Mouse (Mus musculus) brain, embryonic 14.5 days (tissue): ENCODE data around the gene Edn2.

ENCODE experiments used
- CTCF ChIP-seq: fragments of 200-500 bp; IDR thresholded peaks from 2 replicates; pipeline ENCODE4 v1.5.1; 2012; ENCODE audit warnings: inconsistent platforms, mild to moderate bottlenecking, moderate library complexity, borderline replicate concordance; ENCODE audit not compliant: insufficient read depth, insufficient read length; ENCODE audit errors: extremely low read depth
- POLR2A ChIP-seq: fragments of 200-500 bp; IDR thresholded peaks from 2 replicates; pipeline ENCODE4 v1.6.1; 2012; ENCODE audit warnings: mild to moderate bottlenecking, inconsistent platforms, borderline replicate concordance; ENCODE audit not compliant: poor library complexity, insufficient read depth, insufficient read length, severe bottlenecking; ENCODE audit errors: extremely low read depth

GRCm38 (mm10) chr4:120142905-120143304, 18.1 kb upstream of the Edn2 start:
- TF ChIP-seq CTCF = no peak
- no peak for TF ChIP-seq POLR2A
